26 mouse cellular contexts compared by ENCODE assay signal in the genomic region with DNA sequence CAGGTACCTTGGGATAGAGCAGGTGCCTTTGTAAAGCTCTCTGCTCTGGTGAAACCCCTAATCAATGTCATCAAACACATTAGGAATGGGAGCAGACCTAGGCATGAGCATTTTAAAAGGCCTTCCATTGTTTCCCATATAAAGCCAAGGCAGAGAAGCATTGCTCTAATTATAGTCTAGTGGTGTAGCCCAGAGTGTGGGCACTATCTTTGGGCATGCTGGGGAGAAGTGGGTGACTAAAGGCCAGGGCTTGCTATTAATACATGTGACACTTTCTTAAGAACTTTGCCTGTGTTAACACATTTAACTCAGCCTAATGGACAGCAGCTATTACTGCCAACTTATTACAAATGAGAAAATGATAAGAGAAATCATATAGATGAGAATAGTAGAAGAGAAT.
DNase-seq lines count a peak whose midpoint lies in the region; ATAC-seq and TF ChIP-seq lines count a peak whose summit lies in the region.
"Had no signal": no experiment of that assay in that cellular context is flagged by ENCODE, and none has a peak within 500 bp of the region (broad histone marks: within the 10 kb centered on the region; RNA-seq: fewer than 3 reads in every experiment).

No protein-coding gene starts in this region.

- no peaks in the 10 kb centered on the region for H3K36me3 ChIP-seq in lung, embryonic 14.5 days (ENCODE audit: insufficient read depth)
- H3K36me3 ChIP-seq in heart, embryonic 16.5 days (ENCODE audit: control insufficient read depth, insufficient read depth), result no peaks in the 10 kb centered on the region
- H3K36me3 ChIP-seq in forebrain, embryonic 16.5 days (ENCODE audit: control insufficient read depth, insufficient read depth), result no peaks in the 10 kb centered on the region
- H3K36me3 ChIP-seq: forebrain, embryonic 12.5 days; G1E; hindbrain, embryonic 10.5 days; hindbrain, embryonic 15.5 days; kidney, embryonic 15.5 days; limb, embryonic 10.5 days; limb, embryonic 15.5 days; liver, embryonic 13.5 days had no signal

- peak; percentile 49 for DNase-seq in gastrocnemius, adult 2 months
- DNase-seq in gastrocnemius, postnatal 14 days, result no peak
- DNase-seq in lung, embryonic 14.5 days, result no peak
- no peak for DNase-seq in lung, postnatal 10 days
- DNase-seq in left cerebral cortex, postnatal 10 days (ENCODE audit: extremely low spot score in 1 of 2, low spot score in 2 of 2), result no peak
- no peak for DNase-seq in kidney, postnatal 36 days
- DNase-seq: cerebellum, adult 2 months; cerebellum, postnatal 14 days; kidney, adult 18-20 months; kidney, postnatal 25 days; liver, embryonic 13.5 days; lung, adult 18-20 months; lung, postnatal 14 days; midbrain, embryonic 14.5 days; right cerebral cortex, postnatal 25 days; spleen, adult 18-20 months; thymus, postnatal 14 days had no signal

- intact Hi-C loops in gastrocnemius, adult 2 months (cut with DNase I), result no loop called here
- intact Hi-C loops in gastrocnemius, postnatal 14 days (cut with DNase I; ENCODE audit: low total_unique reads), result no loop called here
- intact Hi-C loops in left cerebral cortex, postnatal 10 days (cut with DNase I), result no loop called here

- no peak overlapping the region for H3K4me2 ChIP-seq in lung, embryonic 14.5 days
- H3K4me2 ChIP-seq in heart, embryonic 16.5 days (ENCODE audit: low read depth, low read length), result no peak overlapping the region
- no peak overlapping the region for H3K4me2 ChIP-seq in forebrain, embryonic 16.5 days (ENCODE audit: low read length)
- H3K4me2 ChIP-seq: forebrain, embryonic 12.5 days; hindbrain, embryonic 15.5 days; kidney, embryonic 15.5 days; limb, embryonic 15.5 days; liver, embryonic 13.5 days had no signal

- no peak for ATAC-seq in lung, embryonic 14.5 days (ENCODE audit: insufficient read depth)
- ATAC-seq in heart, embryonic 16.5 days (replicated peaks; ENCODE audit: extremely low read depth, insufficient read depth, low FRiP score), result peak; percentile 91
- ATAC-seq in forebrain, embryonic 16.5 days, result no peak

- peak overlapping the region; percentile 83 for H3K27ac ChIP-seq in gastrocnemius, adult 2 months
- H3K27ac ChIP-seq in lung, embryonic 14.5 days (ENCODE audit: low read depth), result peak overlapping the region; percentile 2; the same call in 1 of the 2 replicates
- peak overlapping the region; percentile 98 for H3K27ac ChIP-seq in heart, embryonic 16.5 days (ENCODE audit: low read length)
- no peak overlapping the region for H3K27ac ChIP-seq in forebrain, embryonic 16.5 days (ENCODE audit: low read length)
- H3K27ac ChIP-seq: forebrain, embryonic 12.5 days; hindbrain, embryonic 10.5 days; hindbrain, embryonic 15.5 days; kidney, embryonic 15.5 days; limb, embryonic 10.5 days; limb, embryonic 15.5 days; liver, embryonic 13.5 days had no signal

- no peak for TF ChIP-seq CTCF in gastrocnemius, adult 2 months (IDR thresholded peaks at IDR 0.05)
- TF ChIP-seq CTCF in lung, embryonic 14.5 days (IDR thresholded peaks at IDR 0.05; ENCODE audit: low read depth), result no peak

- H3K4me3 ChIP-seq in gastrocnemius, adult 2 months, result no peak overlapping the region
- no peak overlapping the region for H3K4me3 ChIP-seq in lung, embryonic 14.5 days (ENCODE audit: low read depth, low read length)
- no peak overlapping the region for H3K4me3 ChIP-seq in heart, embryonic 16.5 days (ENCODE audit: low read length)
- H3K4me3 ChIP-seq in forebrain, embryonic 16.5 days (replicated peaks; ENCODE audit: low read length), result no peak overlapping the region
- H3K4me3 ChIP-seq: forebrain, embryonic 12.5 days; hindbrain, embryonic 10.5 days; hindbrain, embryonic 15.5 days; kidney, embryonic 15.5 days; limb, embryonic 10.5 days; limb, embryonic 15.5 days; liver, embryonic 13.5 days had no signal

- peaks cover 10% of the 10 kb centered on the region for H3K4me1 ChIP-seq in lung, embryonic 14.5 days (ENCODE audit: insufficient read depth)
- peaks cover 28% of the 10 kb centered on the region for H3K4me1 ChIP-seq in heart, embryonic 16.5 days (ENCODE audit: control insufficient read depth, insufficient read depth, low read length)
- H3K4me1 ChIP-seq in forebrain, embryonic 16.5 days (replicated peaks; ENCODE audit: control insufficient read depth, insufficient read depth, low read length), result no peaks in the 10 kb centered on the region
- H3K4me1 ChIP-seq: forebrain, embryonic 12.5 days; hindbrain, embryonic 10.5 days; hindbrain, embryonic 15.5 days; limb, embryonic 15.5 days had no signal

- no peaks in the 10 kb centered on the region for H3K27me3 ChIP-seq in lung, embryonic 14.5 days (ENCODE audit: insufficient read depth, low read length)
- H3K27me3 ChIP-seq in heart, embryonic 16.5 days (ENCODE audit: control insufficient read depth, insufficient read depth, low read length), result no peaks in the 10 kb centered on the region
- H3K27me3 ChIP-seq in forebrain, embryonic 16.5 days (replicated peaks; ENCODE audit: control insufficient read depth, insufficient read depth, low read length), result no peaks in the 10 kb centered on the region
- H3K27me3 ChIP-seq: forebrain, embryonic 12.5 days; hindbrain, embryonic 15.5 days; kidney, embryonic 15.5 days; limb, embryonic 15.5 days; liver, embryonic 13.5 days had no signal

- H3K9me3 ChIP-seq in lung, embryonic 14.5 days (ENCODE audit: low read depth, low read length), result no peaks in the 10 kb centered on the region
- H3K9me3 ChIP-seq in heart, embryonic 16.5 days (replicated peaks; ENCODE audit: control insufficient read depth, low read length), result no peaks in the 10 kb centered on the region
- H3K9me3 ChIP-seq in forebrain, embryonic 16.5 days (ENCODE audit: control insufficient read depth, low read length), result no peaks in the 10 kb centered on the region
- H3K9me3 ChIP-seq: forebrain, embryonic 12.5 days; G1E; hindbrain, embryonic 10.5 days; hindbrain, embryonic 15.5 days; kidney, embryonic 15.5 days; limb, embryonic 10.5 days; limb, embryonic 15.5 days; liver, embryonic 13.5 days had no signal

- H3K9ac ChIP-seq in lung, embryonic 14.5 days, result no peak overlapping the region
- H3K9ac ChIP-seq in heart, embryonic 16.5 days (ENCODE audit: low read length), result peak overlapping the region; percentile 64
- no peak overlapping the region for H3K9ac ChIP-seq in forebrain, embryonic 16.5 days (replicated peaks; ENCODE audit: low read depth, low read length)
- H3K9ac ChIP-seq: forebrain, embryonic 12.5 days; hindbrain, embryonic 15.5 days; kidney, embryonic 15.5 days; limb, embryonic 15.5 days; liver, embryonic 13.5 days had no signal
